Mouse (Mus musculus) ES-E14 (cell line): ENCODE data around the gene Acad11. TPM values are rescaled to one million over a fixed set of nuclear protein-coding genes. Genes with fewer than 3 reads are reported as not detected.

Source experiments
- DNase-seq: peaks from one replicate; pipeline ENCODE4 v3.0.0-alpha.2; 2013; ENCODE audit warnings: low read depth, low spot score
- H3K27ac ChIP-seq: 2 replicates; pipeline ENCODE4 v1.5.1; 2012; ENCODE audit warnings: low read depth, mild to moderate bottlenecking, low read length, moderate library complexity, mixed read lengths; ENCODE audit not compliant: poor library complexity, insufficient read depth, severe bottlenecking
- H3K36me3 ChIP-seq: 2 replicates; pipeline ENCODE4 v1.6.1; 2012; ENCODE audit warnings: mild to moderate bottlenecking, low read length, moderate library complexity, mixed read lengths; ENCODE audit not compliant: control insufficient read depth, poor library complexity, insufficient read depth, severe bottlenecking
- H3K4me1 ChIP-seq, 2 experiments: fragments of 150-350 bp in 1 of 2; sonication (generic) in 1 of 2; 2 replicates each; pipeline ENCODE4 v1.6.1; 2012; ENCODE audit warnings: low read length in 2 of 2, mild to moderate bottlenecking in 1 of 2, mixed read lengths in 1 of 2; ENCODE audit not compliant: control insufficient read depth in 2 of 2, insufficient read depth in 2 of 2, poor library complexity in 1 of 2
- H3K4me3 ChIP-seq, 2 experiments: fragments of 150-350 bp in 1 of 2; sonication (generic) in 1 of 2; 2 replicates each; pipeline ENCODE4 v1.5.1; 2012; ENCODE audit warnings: low read length in 2 of 2, low read depth in 1 of 2, mild to moderate bottlenecking in 1 of 2, mixed read lengths in 1 of 2; ENCODE audit not compliant: insufficient read depth in 1 of 2, poor library complexity in 1 of 2, severe bottlenecking in 1 of 2
- H3K9ac ChIP-seq: 2 replicates; pipeline ENCODE4 v1.6.1; 2012; ENCODE audit warnings: low read depth, mild to moderate bottlenecking, low read length, mixed read lengths; ENCODE audit not compliant: poor library complexity, insufficient read depth, severe bottlenecking
- H3K9me3 ChIP-seq: fragments of 150-350 bp; sonication (generic); 2 replicates; pipeline ENCODE4 v1.6.1; 2012; ENCODE audit warnings: low read depth, mild to moderate bottlenecking, low read length; ENCODE audit not compliant: control insufficient read depth, insufficient read depth
- CHD2 ChIP-seq: IDR thresholded peaks from 2 replicates; pipeline ENCODE4 v1.6.1; 2014; ENCODE audit warnings: mild to moderate bottlenecking, low read depth, low read length, inconsistent platforms
- HCFC1 ChIP-seq: IDR thresholded peaks from 2 replicates; pipeline ENCODE4 v1.6.1; 2012; ENCODE audit warnings: low read length, inconsistent platforms, borderline replicate concordance; ENCODE audit not compliant: insufficient read depth
- MAFK ChIP-seq: IDR thresholded peaks from 2 replicates; pipeline ENCODE4 v1.6.1; 2014; ENCODE audit warnings: mild to moderate bottlenecking, low read depth, low read length, inconsistent platforms; ENCODE audit not compliant: insufficient read depth
- ZC3H11A ChIP-seq: IDR thresholded peaks from 2 replicates; pipeline ENCODE4 v1.6.1; 2012; ENCODE audit warnings: low read depth, mild to moderate bottlenecking, inconsistent platforms, low read length, borderline replicate concordance
- ZNF384 ChIP-seq: IDR thresholded peaks from 2 replicates; pipeline ENCODE4 v1.6.1; 2012; ENCODE audit warnings: low read depth, low read length, inconsistent platforms
- in situ Hi-C, 2 experiments: fragments of 600-800 bp; cut with MboI; formaldehyde crosslinking; loops; one replicate each; pipeline ENCODE4 v1.15.1; 2025; ENCODE audit warnings: low sequenced_read_pairs in 2 of 2, inconsistent platforms in 1 of 2; ENCODE audit not compliant: unreplicated experiment in 2 of 2
- total RNA-seq: library from RNA; depleted of rRNA; stranded (reverse); fragments of 300-350 nt; gene quantifications from 2 replicates; pipeline ENCODE4 v1.2.3, GENCODE M21; 2012

Gene Acad11
- total RNA-seq, 1 experiment, result 22.4 TPM

DNA sequence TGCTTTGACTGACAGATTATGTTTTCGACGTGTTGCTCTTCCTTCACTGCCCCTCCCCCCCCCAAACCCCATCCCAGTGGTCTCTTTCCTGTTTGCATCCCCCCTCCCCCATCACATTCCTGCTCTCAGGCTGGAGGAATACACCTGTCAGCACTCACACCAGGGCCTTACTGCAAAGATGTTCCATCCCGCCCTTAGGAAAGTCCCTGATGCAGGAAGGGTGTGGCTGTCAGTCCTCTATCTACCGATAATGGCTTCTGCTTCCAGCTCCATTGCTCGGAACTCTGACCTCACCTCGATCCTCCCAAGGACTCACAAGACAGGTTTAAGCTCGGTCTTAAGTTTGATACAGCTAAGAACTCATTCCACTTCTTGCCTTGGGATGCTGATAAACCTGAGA, 83.5 kb downstream of the Acad11 start:
- Histone ChIP-seq H3K27ac (no peak overlapping the region), H3K36me3 (peaks cover 4% of the 10 kb centered on the region; the same call in 1 of the 2 replicates), H3K4me1 (peaks cover 2 to 3% of the 10 kb centered on the region in 2 experiments; a peak in 3 of 4 replicates), H3K9me3 (no peaks in the 10 kb centered on the region), H3K4me3 (no peak overlapping the region), H3K9ac (no peak overlapping the region)
- TF ChIP-seq HCFC1 (no peak), ZNF384 (no peak), CHD2 (no peak), MAFK (no peak), ZC3H11A (no peak)
- DNase-seq, result no peak
- in situ Hi-C loops, result no loop called here

DNA sequence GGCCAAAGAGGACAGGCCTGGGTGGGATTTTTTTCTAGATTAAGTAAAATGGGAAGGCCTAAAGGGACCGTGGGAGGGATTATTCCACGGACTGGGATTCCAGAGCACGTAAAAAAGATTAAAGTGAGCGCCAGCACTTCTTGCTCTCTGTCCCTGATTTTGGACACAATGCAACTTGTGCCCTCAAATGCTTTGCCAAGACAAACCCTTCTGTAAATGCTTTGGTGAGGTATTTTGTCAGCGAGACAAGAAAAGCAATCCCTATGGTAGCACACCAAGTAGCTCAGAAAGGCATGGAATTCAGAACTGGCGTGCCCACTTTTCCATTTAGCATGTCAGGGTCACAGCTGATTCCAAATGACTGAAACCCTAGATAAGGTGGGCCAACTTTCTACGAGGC, 85.8 kb downstream of the Acad11 start:
- no peak for DNase-seq
- H3K36me3 ChIP-seq, result peaks cover 18% of the 10 kb centered on the region

DNA sequence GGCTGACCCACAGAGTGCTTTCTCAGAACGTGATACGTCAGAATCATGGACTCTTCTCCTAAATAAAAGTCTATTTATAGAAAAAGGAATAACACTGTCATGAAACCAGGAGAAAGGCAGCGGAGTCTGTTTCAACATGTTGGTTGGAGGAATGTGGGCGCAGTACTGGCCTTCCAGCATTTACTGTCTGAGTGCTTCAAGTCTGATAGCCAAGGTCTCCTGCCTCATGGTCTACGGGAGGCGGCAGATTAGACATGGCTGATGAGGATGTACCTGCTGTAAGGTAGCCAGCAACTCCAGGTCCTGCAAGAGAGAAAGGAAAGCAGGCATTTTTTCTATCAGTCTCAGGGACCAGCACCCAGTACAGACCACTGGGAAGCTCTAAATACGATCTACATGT, 88.9 kb downstream of the Acad11 start:
- H3K9me3 ChIP-seq, result no peaks in the 10 kb centered on the region
- in situ Hi-C loops, result no loop called here
- H3K4me1 ChIP-seq, result peaks cover 0 to 1% of the 10 kb centered on the region in 2 experiments; a peak in 2 of 4 replicates
- no peak overlapping the region for H3K9ac ChIP-seq
- TF ChIP-seq HCFC1 (no peak), ZC3H11A (no peak), CHD2 (no peak), MAFK (no peak), ZNF384 (no peak)
- no peak for DNase-seq
- H3K4me3 ChIP-seq, result no peak overlapping the region
- no peak overlapping the region for H3K27ac ChIP-seq
- peaks cover 32% of the 10 kb centered on the region for H3K36me3 ChIP-seq

More for the DNA sequence above, 85.8 kb downstream of the Acad11 start:
- TF ChIP-seq MAFK (no peak), CHD2 (no peak), ZNF384 (no peak)
- Histone ChIP-seq H3K4me3 (no peak overlapping the region), H3K9ac (no peak overlapping the region), H3K27ac (no peak overlapping the region), H3K4me1 (peaks cover 2 to 3% of the 10 kb centered on the region in 2 experiments; a peak in 3 of 4 replicates), H3K9me3 (no peaks in the 10 kb centered on the region)
- in situ Hi-C loops, result no loop called here

DNA sequence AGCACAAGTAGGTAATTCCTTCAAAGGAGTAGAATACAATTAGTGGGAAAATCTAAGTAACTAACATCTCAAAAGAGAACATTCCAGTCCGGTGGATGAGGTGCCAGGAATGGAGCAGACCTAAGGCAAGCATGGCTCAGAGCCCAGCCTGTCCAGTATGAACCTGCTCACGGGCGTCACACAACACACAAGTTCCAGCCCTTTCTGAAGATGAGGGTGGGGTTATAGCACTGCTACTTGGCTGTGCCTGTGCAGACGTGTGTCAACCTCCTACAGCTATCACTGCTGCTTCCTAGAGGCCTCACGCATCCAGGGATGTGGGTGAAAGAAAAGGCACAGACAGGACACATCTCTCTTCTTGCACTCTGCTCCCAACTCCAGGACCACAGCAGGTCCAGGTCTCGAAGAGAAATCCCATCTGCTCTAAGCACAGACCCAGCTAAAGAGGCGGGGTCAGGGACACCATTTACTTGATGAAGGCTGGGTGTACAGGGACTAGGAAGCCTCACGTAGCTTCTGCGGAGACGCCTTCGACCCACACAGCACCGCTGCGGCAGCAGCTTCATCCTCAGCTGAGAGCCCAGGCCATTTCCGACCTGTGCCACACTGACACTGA, 92.0 kb downstream of the Acad11 start:
- H3K36me3 ChIP-seq, result peaks cover 49% of the 10 kb centered on the region
- no peak overlapping the region for H3K27ac ChIP-seq
- in situ Hi-C loops, result no loop called here
- TF ChIP-seq ZNF384 (no peak), CHD2 (no peak), MAFK (no peak)
- H3K9ac ChIP-seq, result no peak overlapping the region
- H3K4me3 ChIP-seq, result no peak overlapping the region
- no peak for DNase-seq
- no peaks in the 10 kb centered on the region for H3K9me3 ChIP-seq
- peaks cover 0 to 1% of the 10 kb centered on the region in 2 experiments; a peak in 2 of 4 replicates for H3K4me1 ChIP-seq

DNA sequence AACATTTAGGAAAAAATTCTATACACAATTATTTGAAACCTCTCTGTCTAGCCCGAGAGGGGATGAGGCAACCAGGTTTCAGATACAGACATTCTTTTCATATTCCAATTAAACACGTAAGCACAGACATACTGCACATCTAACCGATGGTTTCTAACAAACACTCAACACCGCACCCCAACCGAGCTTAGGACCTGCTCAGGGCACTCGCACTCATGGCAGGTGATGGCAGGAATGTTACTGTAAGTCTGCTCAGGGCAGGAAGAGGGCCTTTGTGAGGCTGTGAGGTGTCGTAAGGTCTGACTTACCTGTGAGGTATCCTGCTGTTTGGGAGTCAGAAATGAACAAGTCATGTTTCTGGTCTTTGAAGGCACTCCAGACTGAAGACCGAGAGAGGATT, 93.3 kb downstream of the Acad11 start:
- Histone ChIP-seq H3K4me1 (peaks cover 0 to 1% of the 10 kb centered on the region in 2 experiments; a peak in 2 of 4 replicates), H3K27ac (no peak overlapping the region), H3K36me3 (peaks cover 54% of the 10 kb centered on the region), H3K9me3 (no peaks in the 10 kb centered on the region), H3K9ac (no peak overlapping the region), H3K4me3 (no peak overlapping the region)
- no peak for DNase-seq
- in situ Hi-C loops, result no loop called here
- TF ChIP-seq ZC3H11A (no peak), CHD2 (no peak), HCFC1 (no peak), MAFK (no peak), ZNF384 (no peak)
